Mouse (Mus musculus): Measurements from ENCODE around the gene Igsf23.

DNA sequence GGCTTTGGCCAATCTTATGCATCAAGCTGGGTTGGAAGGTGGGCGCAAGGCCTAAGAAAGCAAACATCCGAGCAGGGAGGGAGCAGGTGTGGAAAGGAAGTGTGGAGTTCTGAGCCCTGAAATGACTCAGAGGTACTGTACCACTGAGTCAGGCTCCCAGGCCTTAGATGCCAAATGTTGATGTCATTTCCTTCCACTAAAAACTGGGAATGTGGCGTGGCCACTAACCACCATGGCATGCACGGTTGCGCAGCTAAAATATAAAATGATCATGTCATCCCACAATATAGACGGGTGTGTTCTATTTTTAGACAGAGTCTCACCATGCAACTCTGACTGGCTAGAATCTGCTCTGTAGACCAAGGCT, 39.3 kb downstream of the Igsf23 start:
- TF ChIP-seq CTCF (IDR thresholded peaks at IDR 0.05; ENCODE audit: low read depth, low read length) (no peak), POLR2A (IDR thresholded peaks at IDR 0.05; ENCODE audit: borderline replicate concordance, low read depth, low read length) (no peak)

Data from bone marrow macrophage, adult 2 months (primary cell).